Comparison of ENCODE assay signal across 14 mouse cellular contexts in the genomic region with DNA sequence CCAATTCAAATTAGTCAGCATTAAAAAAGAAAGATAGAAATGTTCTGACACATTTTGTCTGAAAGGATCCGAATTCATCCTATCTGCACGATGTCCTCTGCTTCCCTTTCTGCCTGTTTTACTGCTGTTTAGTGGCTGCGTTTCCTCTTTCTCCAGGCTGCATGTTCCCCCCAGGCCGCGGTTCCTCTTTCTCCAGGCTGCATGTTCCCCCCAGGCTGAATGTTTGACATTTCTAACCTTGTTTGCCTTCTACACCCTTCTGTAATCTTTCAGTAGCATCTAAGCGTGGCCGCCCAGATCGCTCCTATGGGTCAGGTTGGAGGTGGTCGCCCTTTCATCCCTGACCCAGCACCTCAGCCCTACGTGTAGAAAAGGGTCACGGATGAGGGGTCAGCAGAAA.
A peak's percentile ranks its signal among the peaks of the same experiment; 100 is the strongest.
DNase-seq lines count a peak whose midpoint lies in the region; ATAC-seq and TF ChIP-seq lines count a peak whose summit lies in the region.
"Had no signal": no experiment of that assay in that cellular context is flagged by ENCODE, and none has a peak within 500 bp of the region (broad histone marks: within the 10 kb centered on the region; RNA-seq: fewer than 3 reads in every experiment).

No protein-coding gene starts in this region.

- no peak for ATAC-seq in forebrain, embryonic 11.5 days (replicated peaks; ENCODE audit: low FRiP score)
- ATAC-seq in forebrain, embryonic 12.5 days (ENCODE audit: low FRiP score), result no peak
- peak; percentile 35 for ATAC-seq in liver, postnatal 0 days

- no peaks in the 10 kb centered on the region for H3K4me1 ChIP-seq in forebrain, embryonic 11.5 days (replicated peaks; ENCODE audit: control insufficient read depth, insufficient read depth, low read length)
- peaks cover 7% of the 10 kb centered on the region for H3K4me1 ChIP-seq in forebrain, embryonic 12.5 days
- no peaks in the 10 kb centered on the region for H3K4me1 ChIP-seq in liver, postnatal 0 days (ENCODE audit: insufficient read depth)
- H3K4me1 ChIP-seq: hindbrain, embryonic 10.5 days had no signal

- no peaks in the 10 kb centered on the region for H3K27me3 ChIP-seq in forebrain, embryonic 11.5 days (ENCODE audit: control insufficient read depth, insufficient read depth, low read length)
- H3K27me3 ChIP-seq in forebrain, embryonic 12.5 days, result peaks cover 16% of the 10 kb centered on the region
- H3K27me3 ChIP-seq in liver, postnatal 0 days (ENCODE audit: insufficient read depth, low read length), result no peaks in the 10 kb centered on the region
- H3K27me3 ChIP-seq: limb, embryonic 12.5 days had no signal

- no peak overlapping the region for H3K9ac ChIP-seq in forebrain, embryonic 11.5 days (ENCODE audit: low read length)
- no peak overlapping the region for H3K9ac ChIP-seq in forebrain, embryonic 12.5 days
- H3K9ac ChIP-seq in liver, postnatal 0 days (replicated peaks), result no peak overlapping the region
- H3K9ac ChIP-seq: limb, embryonic 12.5 days had no signal

- H3K36me3 ChIP-seq in forebrain, embryonic 11.5 days (ENCODE audit: control insufficient read depth, insufficient read depth, low read length), result no peaks in the 10 kb centered on the region
- H3K36me3 ChIP-seq in forebrain, embryonic 12.5 days (replicated peaks), result no peaks in the 10 kb centered on the region
- H3K36me3 ChIP-seq in liver, postnatal 0 days (replicated peaks; ENCODE audit: insufficient read depth, low read length), result no peaks in the 10 kb centered on the region
- H3K36me3 ChIP-seq: hindbrain, embryonic 10.5 days; limb, embryonic 12.5 days had no signal

- H3K27ac ChIP-seq in forebrain, embryonic 11.5 days (ENCODE audit: low read depth, low read length), result no peak overlapping the region
- no peak overlapping the region for H3K27ac ChIP-seq in forebrain, embryonic 12.5 days
- H3K27ac ChIP-seq in liver, postnatal 0 days (ENCODE audit: low read depth), result no peak overlapping the region
- H3K27ac ChIP-seq: hindbrain, embryonic 10.5 days; limb, embryonic 12.5 days had no signal

- no peak overlapping the region for H3K4me3 ChIP-seq in forebrain, embryonic 11.5 days (ENCODE audit: low read depth, low read length)
- H3K4me3 ChIP-seq in forebrain, embryonic 12.5 days (replicated peaks), result no peak overlapping the region
- no peak overlapping the region for H3K4me3 ChIP-seq in liver, postnatal 0 days (ENCODE audit: low read depth, low read length)
- H3K4me3 ChIP-seq: hindbrain, embryonic 10.5 days; limb, embryonic 12.5 days had no signal

- 86% methylated on average over 11 of the region's 11 CpGs for WGBS in forebrain, embryonic 11.5 days
- WGBS in forebrain, embryonic 12.5 days, result 90% methylated on average over 11 of the region's 11 CpGs
- WGBS in liver, postnatal 0 days (ENCODE audit: insufficient replicate concordance), result 28% methylated on average over 11 of the region's 11 CpGs

- no peaks in the 10 kb centered on the region for H3K9me3 ChIP-seq in forebrain, embryonic 11.5 days (ENCODE audit: control insufficient read depth, low read length)
- no peaks in the 10 kb centered on the region for H3K9me3 ChIP-seq in forebrain, embryonic 12.5 days
- H3K9me3 ChIP-seq in liver, postnatal 0 days (ENCODE audit: low read length), result no peaks in the 10 kb centered on the region
- H3K9me3 ChIP-seq: hindbrain, embryonic 10.5 days; limb, embryonic 12.5 days had no signal

- peak; percentile 35 for DNase-seq in forebrain, embryonic 11.5 days (ENCODE audit: low spot score)
- peak; percentile 37 to 39 for DNase-seq in right cerebral cortex, postnatal 10 days (ENCODE audit: low spot score in 2 of 2)
- DNase-seq in right cerebral cortex, postnatal 14 days, result no peak
- peak; percentile 37 for DNase-seq in liver, postnatal 0 days
- peak; percentile 37 to 69 for DNase-seq in spleen, postnatal 4 days (ENCODE audit: low spot score in 2 of 2)
- no peak for DNase-seq in kidney, postnatal 25 days
- no peak for DNase-seq in testis, postnatal 14 days (ENCODE audit: low spot score)
- DNase-seq: adrenal gland, postnatal 10 days; cerebellum, adult 2 months; kidney, adult 18-20 months; thymus, postnatal 4 days had no signal

- H3K4me2 ChIP-seq in forebrain, embryonic 11.5 days (ENCODE audit: low read depth, low read length, severe bottlenecking), result no peak overlapping the region
- no peak overlapping the region for H3K4me2 ChIP-seq in forebrain, embryonic 12.5 days
- no peak overlapping the region for H3K4me2 ChIP-seq in liver, postnatal 0 days (ENCODE audit: low read depth, low read length)
- H3K4me2 ChIP-seq: limb, embryonic 12.5 days had no signal

- TF ChIP-seq EP300 in liver, postnatal 0 days (IDR thresholded peaks at IDR 0.05; ENCODE audit: low read depth), result no peak

- TF ChIP-seq CTCF in liver, postnatal 0 days (IDR thresholded peaks at IDR 0.05; ENCODE audit: low read depth), result no peak

Comparison
In these comparisons a context has a peak if more than half of its experiments do, and no peak if none do; other contexts are left out.
1. DNase-seq: peak in forebrain, embryonic 11.5 days (single experiment), right cerebral cortex, postnatal 10 days (2 of 2), liver, postnatal 0 days (single experiment) and spleen, postnatal 4 days (2 of 2); none in right cerebral cortex, postnatal 14 days (single experiment), kidney, postnatal 25 days (0 of 2) and testis, postnatal 14 days (single experiment).